Mouse (Mus musculus) kidney, adult 2 months (tissue): ENCODE measurements around the gene Ttc1. TPM values are rescaled to one million over a fixed set of nuclear protein-coding genes. Genes with fewer than 3 reads are reported as not detected.
A peak's percentile ranks its signal among the peaks of the same experiment; 100 is the strongest.

Experiments
- DNase-seq: peaks from one replicate; pipeline ENCODE4 v3.0.0; 2021
- H3K27ac ChIP-seq: fragments of 200-500 bp; 2 replicates; pipeline ENCODE4 v1.5.1; 2012; ENCODE audit warnings: low read depth, low read length, control low read depth, inconsistent platforms; ENCODE audit not compliant: insufficient read depth
- H3K27me3 ChIP-seq: fragments of 200-500 bp; replicated peaks from 2 replicates; pipeline ENCODE4 v1.6.1; 2012; ENCODE audit warnings: mild to moderate bottlenecking, moderate library complexity, low read length, inconsistent platforms; ENCODE audit not compliant: control insufficient read depth, insufficient read depth
- H3K36me3 ChIP-seq: fragments of 200-500 bp; 2 replicates; pipeline ENCODE4 v1.6.1; 2012; ENCODE audit warnings: mild to moderate bottlenecking, moderate library complexity, low read length, inconsistent platforms; ENCODE audit not compliant: control insufficient read depth, insufficient read depth
- H3K4me1 ChIP-seq: fragments of 200-500 bp; 2 replicates; pipeline ENCODE4 v1.6.1; 2011; ENCODE audit warnings: low read length; ENCODE audit not compliant: control insufficient read depth, insufficient read depth
- H3K4me3 ChIP-seq: fragments of 200-500 bp; 2 replicates; pipeline ENCODE4 v1.5.1; 2011; ENCODE audit warnings: mild to moderate bottlenecking, low read depth, low read length, control low read depth; ENCODE audit not compliant: insufficient read depth
- CTCF ChIP-seq: fragments of 200-500 bp; conservative IDR thresholded peaks from 2 replicates; pipeline ENCODE4 v1.5.1; 2011; ENCODE audit warnings: low read depth, mild to moderate bottlenecking, control low read depth, low read length, moderate library complexity, mixed read lengths; ENCODE audit not compliant: insufficient read depth, insufficient read length
- POLR2A ChIP-seq: fragments of 200-500 bp; IDR thresholded peaks from one replicate; pipeline ENCODE4 v1.6.1; 2011; ENCODE audit warnings: low read depth, low read length, control low read depth
- WGBS: fragments of 180-500 bp; shearing (Covaris S2); methylation state at CpG from one replicate; pipeline ENCODE4 v1.1.7; 2018; 5-methylcytosine and 5-hydroxymethylcytosine counted together
- polyA plus RNA-seq: library from polyadenylated mRNA; depleted of rRNA; stranded (reverse); fragments of >200 nt; gene quantifications from 2 replicates; pipeline ENCODE4 v1.2.3, GENCODE M21; 2012

Gene Ttc1
- polyA plus RNA-seq, 1 experiment: 15.3 TPM

DNA sequence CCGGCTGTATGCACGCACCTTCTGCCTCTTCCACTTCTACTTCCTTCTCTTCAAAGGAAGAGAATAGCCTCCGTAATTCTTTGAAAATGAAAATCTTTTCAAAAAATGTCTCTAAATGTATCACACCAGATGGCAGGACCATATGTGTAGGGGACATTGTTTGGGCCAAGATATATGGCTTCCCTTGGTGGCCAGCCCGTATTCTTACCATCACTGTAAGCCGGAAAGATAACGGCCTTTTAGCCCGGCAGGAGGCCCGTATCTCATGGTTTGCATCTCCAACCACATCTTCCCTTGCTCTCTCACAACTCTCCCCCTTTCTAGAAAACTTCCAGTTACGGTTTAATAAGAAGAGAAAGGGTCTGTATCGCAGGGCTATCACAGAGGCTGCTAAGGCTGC, 42.1 kb downstream of the Ttc1 start:
- 94% methylated on average over 10 of the region's 10 CpGs for WGBS
- no peak for TF ChIP-seq CTCF

DNA sequence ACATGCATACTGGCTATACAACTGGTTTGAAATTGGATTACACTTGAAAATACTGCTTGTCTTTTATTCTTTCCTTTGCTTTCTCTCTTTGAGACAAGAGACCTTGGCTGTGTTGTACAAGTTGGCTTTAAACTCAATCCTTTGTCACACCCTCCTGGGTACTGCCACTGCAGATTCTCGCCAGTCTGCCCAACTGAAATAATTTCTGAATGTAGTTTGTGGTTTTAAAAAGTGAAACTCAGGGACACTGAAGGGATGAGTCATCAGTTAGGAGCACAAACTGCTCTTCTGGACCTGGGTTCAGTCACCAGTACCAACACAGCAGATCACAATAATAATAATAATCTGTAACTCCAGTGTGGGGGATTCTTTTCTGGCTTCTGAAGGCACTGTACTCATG, 44.3 kb downstream of the Ttc1 start:
- no peak overlapping the region for H3K4me3 ChIP-seq
- H3K27me3 ChIP-seq: no peaks in the 10 kb centered on the region
- no peak for DNase-seq
- 69% methylated on average over 1 of the region's 1 CpGs for WGBS
- no peak overlapping the region for H3K27ac ChIP-seq
- peaks cover 7% of the 10 kb centered on the region; the same call in 1 of the 2 replicates for H3K4me1 ChIP-seq
- H3K36me3 ChIP-seq: peaks cover 7% of the 10 kb centered on the region
- TF ChIP-seq POLR2A (no peak), CTCF (no peak)

More for the DNA sequence above, 42.1 kb downstream of the Ttc1 start:
- Histone ChIP-seq H3K27ac (no peak overlapping the region), H3K27me3 (no peaks in the 10 kb centered on the region), H3K4me1 (no peaks in the 10 kb centered on the region), H3K36me3 (peaks cover 7% of the 10 kb centered on the region), H3K4me3 (no peak overlapping the region)
- no peak for DNase-seq

DNA sequence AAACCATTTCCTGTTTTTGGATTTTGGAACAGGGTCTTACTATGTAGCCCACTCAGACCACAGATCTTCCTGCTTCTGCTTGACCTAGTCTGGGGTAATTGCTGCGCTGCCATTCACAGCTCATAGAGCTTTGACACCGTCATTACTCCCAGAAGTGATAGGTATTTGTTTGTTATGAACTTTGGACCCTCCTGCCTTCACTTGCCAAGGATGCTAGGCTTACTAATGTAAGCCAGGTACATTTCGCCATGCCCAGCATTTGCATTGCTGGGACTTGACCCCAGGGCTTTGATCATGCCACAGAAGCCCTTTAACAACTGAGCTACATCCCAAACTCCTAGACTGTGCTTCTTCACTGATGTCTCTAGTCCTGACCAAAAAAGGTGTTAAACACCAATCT, 47.5 kb downstream of the Ttc1 start:
- H3K4me1 ChIP-seq: peaks cover 7% of the 10 kb centered on the region; the same call in 1 of the 2 replicates
- H3K4me3 ChIP-seq: no peak overlapping the region
- no peaks in the 10 kb centered on the region for H3K27me3 ChIP-seq
- TF ChIP-seq CTCF: no peak
- TF ChIP-seq POLR2A: no peak
- WGBS: 56% methylated on average over 3 of the region's 3 CpGs
- DNase-seq: peak; percentile 35
- peaks cover 7% of the 10 kb centered on the region for H3K36me3 ChIP-seq
- no peak overlapping the region for H3K27ac ChIP-seq

DNA sequence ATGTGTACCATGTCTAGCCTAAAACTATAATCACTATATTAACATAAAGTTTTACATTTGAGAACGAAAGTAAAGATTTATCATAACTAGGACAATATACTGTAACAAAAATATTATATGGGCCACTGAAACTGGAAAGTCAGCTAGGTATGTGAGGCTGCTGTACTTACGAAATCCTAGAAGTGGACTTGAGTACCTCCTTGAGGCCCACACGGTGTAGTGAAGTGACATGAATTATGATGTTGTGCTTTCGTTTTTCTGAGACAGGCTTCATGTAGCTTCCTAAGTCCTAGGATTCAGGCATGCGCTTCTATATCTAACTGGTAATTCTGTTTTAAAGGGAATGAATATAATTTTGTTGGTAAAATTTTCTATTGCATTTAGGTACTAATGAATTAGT, 49.2 kb downstream of the Ttc1 start:
- TF ChIP-seq POLR2A (no peak), CTCF (no peak)
- Histone ChIP-seq H3K4me3 (no peak overlapping the region), H3K27me3 (no peaks in the 10 kb centered on the region), H3K4me1 (peaks cover 7% of the 10 kb centered on the region; the same call in 1 of the 2 replicates), H3K36me3 (no peaks in the 10 kb centered on the region), H3K27ac (no peak overlapping the region)
- 44% methylated on average over 5 of the region's 5 CpGs for WGBS
- DNase-seq: peak; percentile 12

DNA sequence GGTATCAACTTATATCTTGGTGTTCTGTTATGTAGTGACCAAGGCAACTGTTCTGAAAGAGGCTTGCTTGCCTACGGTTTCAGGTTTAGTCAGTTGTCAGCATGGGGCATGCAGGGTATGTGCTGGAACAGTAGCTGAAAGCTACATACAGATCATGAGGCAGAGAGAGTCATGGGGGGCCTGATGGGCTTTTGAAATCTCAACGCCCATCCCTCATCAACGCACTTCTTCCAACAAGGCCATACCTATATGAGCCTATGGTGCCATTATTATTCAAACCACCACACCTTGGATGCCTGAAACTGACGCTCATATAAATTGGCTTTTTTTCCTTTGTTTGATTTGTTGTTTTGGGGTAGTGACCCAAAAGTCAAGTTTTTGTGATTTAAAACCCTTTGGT, 51.2 kb downstream of the Ttc1 start:
- WGBS: 91% methylated on average over 4 of the region's 4 CpGs
- no peaks in the 10 kb centered on the region for H3K27me3 ChIP-seq
- H3K27ac ChIP-seq: no peak overlapping the region
- peaks cover 7% of the 10 kb centered on the region; the same call in 1 of the 2 replicates for H3K4me1 ChIP-seq
- no peak overlapping the region for H3K4me3 ChIP-seq
- no peak for DNase-seq
- H3K36me3 ChIP-seq: no peaks in the 10 kb centered on the region
- TF ChIP-seq CTCF: no peak
- no peak for TF ChIP-seq POLR2A

DNA sequence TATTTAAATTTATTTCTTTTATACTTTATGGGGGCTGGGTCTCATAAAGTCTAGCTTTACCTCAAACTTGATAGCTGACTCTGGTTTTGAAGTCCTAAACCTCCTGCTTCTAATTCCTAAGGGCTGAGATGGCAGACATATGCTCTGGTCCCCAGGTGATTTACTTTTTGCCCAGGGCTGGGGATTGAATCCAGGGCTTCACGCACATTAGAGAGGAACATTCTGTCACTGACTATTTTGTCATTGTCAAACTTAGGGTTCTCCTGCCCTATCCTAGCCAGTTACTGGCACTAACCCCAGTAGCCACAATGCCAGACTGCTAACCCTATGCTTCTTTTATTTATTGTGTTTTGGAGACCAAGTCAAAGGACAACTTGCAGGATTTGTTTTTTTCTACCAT, 59.0 kb downstream of the Ttc1 start:
- Histone ChIP-seq H3K27me3 (no peaks in the 10 kb centered on the region), H3K4me3 (no peak overlapping the region), H3K27ac (no peak overlapping the region), H3K36me3 (peaks cover 4% of the 10 kb centered on the region; the same call in 1 of the 2 replicates), H3K4me1 (no peaks in the 10 kb centered on the region)
- DNase-seq: no peak
- WGBS: 93% methylated on average over 1 of the region's 1 CpGs
- TF ChIP-seq CTCF (no peak), POLR2A (no peak)

DNA sequence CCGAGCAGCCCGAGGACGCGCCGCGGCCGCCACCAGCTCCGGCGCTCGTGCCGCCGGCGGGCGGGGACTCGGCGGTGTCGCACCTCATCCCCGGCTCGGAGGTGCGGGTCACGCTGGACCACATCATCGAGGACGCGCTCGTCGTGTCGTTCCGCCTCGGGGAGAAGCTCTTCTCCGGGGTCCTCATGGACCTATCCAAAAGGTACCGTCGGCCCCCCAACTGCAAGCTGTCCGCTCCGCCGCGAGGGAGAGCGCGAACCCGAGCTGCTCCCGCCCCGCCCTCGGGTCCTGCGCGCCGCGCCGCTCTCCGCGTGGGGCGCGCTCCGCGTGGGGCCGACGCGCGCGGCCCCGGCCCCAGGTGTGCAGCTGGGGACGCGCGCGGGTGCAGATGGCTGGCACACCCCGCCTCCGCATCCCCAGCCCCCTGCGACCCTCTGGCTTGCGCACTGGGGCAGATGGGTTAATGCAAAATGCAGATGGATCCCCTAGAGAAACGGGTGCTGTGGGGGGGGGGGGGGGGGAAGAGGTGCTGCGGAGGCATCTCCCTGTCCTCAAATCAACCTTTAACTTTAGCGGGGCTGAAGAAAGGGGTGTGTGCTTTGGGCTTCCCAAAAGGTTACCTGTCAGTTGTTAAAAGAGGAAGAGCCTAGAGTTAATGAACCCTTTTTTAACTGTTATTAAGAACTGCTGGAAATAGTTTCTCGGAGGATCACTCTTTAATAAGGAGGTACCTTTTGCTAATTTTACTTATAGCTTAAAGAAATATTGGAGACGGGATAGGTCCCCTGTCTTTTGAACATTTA, 65.2 kb downstream of the Ttc1 start:
- WGBS: 1% methylated on average over 72 of the region's 72 CpGs

More for the DNA sequence above, 65.2 kb downstream of the Ttc1 start:
- TF ChIP-seq POLR2A (no peak), CTCF (no peak)
- H3K27me3 ChIP-seq: no peaks in the 10 kb centered on the region
- peak overlapping the region; percentile 63 for H3K27ac ChIP-seq
- peak; percentile 60 for DNase-seq
- H3K36me3 ChIP-seq: peaks cover 2% of the 10 kb centered on the region; the same call in 1 of the 2 replicates
- peak overlapping the region; percentile 98 for H3K4me3 ChIP-seq
- H3K4me1 ChIP-seq: peaks cover 5% of the 10 kb centered on the region; the same call in 1 of the 2 replicates
